Mouse (Mus musculus): Measurements from ENCODE around the gene 1700069L16Rik. TPM values are rescaled to one million over a fixed set of nuclear protein-coding genes. Genes with fewer than 3 reads are reported as not detected.

1700069L16Rik gene
- total RNA-seq, 4 experiments from 2014 or later, result not detected

- DNase-seq (ENCODE audit: low spot score in 2 of 2), result no peak
Observed at GRCm38 (mm10) chr5:113734376-113734775, 9.8 kb upstream of the 1700069L16Rik start.

- DNase-seq (ENCODE audit: low spot score in 2 of 2), result no peak
Observed at GRCm38 (mm10) chr5:113732182-113732581, 7.6 kb upstream of the 1700069L16Rik start.

- DNase-seq (ENCODE audit: low spot score in 2 of 2), result no peak
Observed at GRCm38 (mm10) chr5:113731174-113731573, 6.6 kb upstream of the 1700069L16Rik start.

- no peak for DNase-seq (ENCODE audit: low spot score in 2 of 2)
Observed at GRCm38 (mm10) chr5:113730641-113731121, 6.1 kb upstream of the 1700069L16Rik start.

GRCm38 (mm10) chr5:113728691-113729090 lies 4.1 kb upstream of the 1700069L16Rik start:
- no peak for DNase-seq (ENCODE audit: low spot score in 2 of 2)

GRCm38 (mm10) chr5:113728011-113728410 lies 3.4 kb upstream of the 1700069L16Rik start:
- no peak for DNase-seq (ENCODE audit: low spot score in 2 of 2)

- no peak for DNase-seq (ENCODE audit: low spot score in 2 of 2)
Observed at GRCm38 (mm10) chr5:113727238-113727637, 2.7 kb upstream of the 1700069L16Rik start.

GRCm38 (mm10) chr5:113726618-113727017 lies 2.0 kb upstream of the 1700069L16Rik start:
- no peak for DNase-seq (ENCODE audit: low spot score in 2 of 2)

- no peak for DNase-seq (ENCODE audit: low spot score in 2 of 2)
Observed at GRCm38 (mm10) chr5:113725417-113725816, 845 bp upstream of the 1700069L16Rik start.

- no peak for DNase-seq (ENCODE audit: low spot score in 2 of 2)
Observed at GRCm38 (mm10) chr5:113723567-113724237, 870 bp downstream of the 1700069L16Rik start.

GRCm38 (mm10) chr5:113722224-113723013 lies 2.2 kb downstream of the 1700069L16Rik start:
- DNase-seq (ENCODE audit: low spot score in 2 of 2), result no peak

- no peak for DNase-seq (ENCODE audit: low spot score in 2 of 2)
Observed at GRCm38 (mm10) chr5:113719221-113719661, 5.3 kb downstream of the 1700069L16Rik start.

- DNase-seq (ENCODE audit: low spot score in 2 of 2), result peak in 1 of 2 experiments; percentile 68
Observed at GRCm38 (mm10) chr5:113716581-113717388, 7.8 kb downstream of the 1700069L16Rik start.

- no peak for DNase-seq (ENCODE audit: low spot score in 2 of 2)
Observed at GRCm38 (mm10) chr5:113712861-113713260, 11.7 kb downstream of the 1700069L16Rik start.

- DNase-seq (ENCODE audit: low spot score in 2 of 2), result no peak
Observed at GRCm38 (mm10) chr5:113703803-113704585, 20.6 kb downstream of the 1700069L16Rik start.

- DNase-seq (ENCODE audit: low spot score in 2 of 2), result no peak
Observed at GRCm38 (mm10) chr5:113700388-113701023, 24.1 kb downstream of the 1700069L16Rik start.

GRCm38 (mm10) chr5:113694415-113694814 lies 30.2 kb downstream of the 1700069L16Rik start:
- DNase-seq (ENCODE audit: low spot score in 2 of 2), result no peak

- no peak for DNase-seq (ENCODE audit: low spot score in 2 of 2)
Observed at GRCm38 (mm10) chr5:113694000-113694399, 30.6 kb downstream of the 1700069L16Rik start.

- DNase-seq (ENCODE audit: low spot score in 2 of 2), result no peak
Observed at GRCm38 (mm10) chr5:113693196-113693755, 31.3 kb downstream of the 1700069L16Rik start.

GRCm38 (mm10) chr5:113690866-113691265 lies 33.7 kb downstream of the 1700069L16Rik start:
- no peak for DNase-seq (ENCODE audit: low spot score in 2 of 2)

All from left cerebral cortex, adult 8-10 months (tissue).